Mouse (Mus musculus) 416B (cell line): ENCODE measurements around the gene Lef1.
A peak's percentile ranks its signal among the peaks of the same experiment; 100 is the strongest.

ENCODE experiments used
- DNase-seq: peaks from one replicate; pipeline ENCODE4 v3.0.0; 2011; ENCODE audit warnings: low read depth

Gene Lef1

GRCm38 (mm10) chr3:131196050-131196449 lies 85.8 kb downstream of the Lef1 start:
- no peak for DNase-seq

DNA sequence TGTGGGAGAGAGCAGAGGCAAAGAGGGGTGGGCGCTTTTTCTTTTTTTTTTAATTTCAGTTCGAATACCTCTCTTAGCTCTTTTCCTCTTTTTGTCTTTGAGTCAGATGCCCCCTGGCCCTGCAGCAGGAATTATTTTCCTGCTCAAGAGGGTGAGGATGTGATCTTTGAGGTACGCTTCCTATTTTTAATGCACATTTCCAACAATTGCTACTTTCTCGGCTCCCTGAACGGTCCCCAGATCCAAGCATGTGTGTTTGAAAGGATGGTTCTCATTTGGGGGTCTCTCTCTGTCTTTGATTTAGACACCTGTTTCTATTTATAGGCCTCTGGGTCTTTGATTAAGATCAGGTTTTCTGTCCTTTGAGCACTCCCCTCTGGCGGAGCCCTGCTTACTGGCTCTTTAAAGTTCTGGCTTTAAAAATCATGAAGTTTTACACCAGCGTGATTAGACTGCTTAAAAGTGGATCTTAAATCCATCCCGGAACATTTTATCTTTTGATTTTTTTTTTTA lies 86.3 kb downstream of the Lef1 start:
- no peak for DNase-seq

- DNase-seq, result no peak
Measured at GRCm38 (mm10) chr3:131198991-131199390, 88.7 kb downstream of the Lef1 start.

DNA sequence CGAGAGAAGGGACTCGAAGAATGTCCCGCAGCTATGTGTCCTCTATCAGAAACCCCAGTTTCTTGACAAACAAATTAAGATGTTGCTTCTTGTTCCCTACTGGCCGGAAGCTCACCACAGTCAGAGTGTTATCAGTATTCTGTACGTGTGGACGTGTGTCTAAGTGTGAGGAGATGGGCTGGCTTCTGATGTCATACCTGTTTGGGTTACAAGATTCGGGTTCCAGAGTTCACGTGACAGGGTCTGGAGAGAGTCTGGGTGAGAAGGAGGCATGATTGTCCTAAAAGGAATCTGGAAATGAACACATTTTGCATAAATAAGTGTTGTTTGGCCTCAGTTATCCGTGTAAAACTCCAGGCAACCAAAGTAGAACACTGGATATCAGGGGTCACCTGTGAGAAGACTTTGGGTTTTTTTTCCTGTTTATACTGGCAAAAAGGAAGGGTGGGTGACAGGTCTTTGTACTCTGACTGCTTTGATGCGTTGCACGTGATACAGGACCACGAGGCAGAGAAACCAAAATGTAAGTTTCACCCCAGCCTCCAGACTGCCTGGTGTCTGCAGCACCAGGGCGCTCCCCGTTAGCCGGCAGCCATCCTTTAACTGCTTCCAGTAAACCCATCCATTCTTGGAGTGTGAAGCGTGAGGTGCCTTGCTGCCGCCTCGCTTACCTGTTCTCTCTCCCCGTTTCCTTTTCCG lies 89.5 kb downstream of the Lef1 start:
- no peak for DNase-seq

DNA sequence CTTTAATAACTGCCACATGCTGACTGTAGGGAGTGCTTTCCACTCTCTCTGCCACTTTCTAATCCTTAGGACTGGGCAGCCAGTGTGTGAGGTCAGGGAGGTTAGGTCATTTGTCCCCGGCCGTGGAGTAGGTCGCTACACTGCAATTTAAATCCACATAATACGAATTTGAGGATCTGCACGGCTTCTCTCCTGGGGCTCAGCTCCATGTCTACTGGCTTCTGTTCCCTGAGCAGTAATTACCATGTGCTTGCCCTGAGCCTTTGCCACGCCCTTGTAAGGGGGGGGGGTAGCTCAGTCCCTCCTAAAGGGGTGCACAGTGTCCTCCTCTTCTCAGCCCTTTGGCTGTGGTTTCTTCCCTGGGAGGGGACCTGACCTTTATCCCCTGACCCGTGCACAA lies 92.0 kb downstream of the Lef1 start:
- no peak for DNase-seq

GRCm38 (mm10) chr3:131207846-131208245 lies 97.6 kb downstream of the Lef1 start:
- DNase-seq, result no peak

- peak; percentile 90 for DNase-seq
Measured at GRCm38 (mm10) chr3:131208265-131208891, 98.1 kb downstream of the Lef1 start.

- peak; percentile 12 for DNase-seq
Measured at GRCm38 (mm10) chr3:131212200-131212599, 101.9 kb downstream of the Lef1 start.

DNA sequence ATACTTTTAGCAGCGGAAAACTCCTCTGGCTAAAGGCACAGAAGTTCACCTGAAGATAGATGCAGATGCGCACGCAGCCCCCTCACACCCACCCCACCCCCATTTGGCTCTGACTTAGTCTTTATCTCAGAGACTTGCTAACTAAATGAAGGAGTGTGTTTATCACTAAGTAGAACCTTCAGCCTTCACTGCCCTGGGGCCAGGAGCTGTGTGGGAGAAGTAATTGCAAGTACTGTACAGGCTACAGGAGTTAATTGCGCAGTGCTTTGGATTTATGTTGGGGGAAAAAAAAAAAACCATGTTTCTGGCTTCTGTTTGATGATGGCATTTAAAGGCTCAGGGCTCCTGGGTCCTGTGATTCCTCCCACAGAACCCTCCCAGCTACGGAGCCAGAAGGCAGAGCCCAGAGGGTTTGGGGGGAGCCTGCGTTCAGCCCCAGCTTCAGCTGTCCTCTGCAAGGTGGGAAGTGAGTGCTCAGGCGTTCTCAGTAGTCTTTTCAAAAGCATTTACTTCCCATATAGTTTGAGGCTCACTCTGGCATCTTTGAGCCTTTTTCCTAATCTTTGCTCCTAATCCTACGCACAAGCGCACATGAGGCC lies 103.9 kb downstream of the Lef1 start:
- DNase-seq, result no peak

GRCm38 (mm10) chr3:131214841-131215240 lies 104.6 kb downstream of the Lef1 start:
- DNase-seq, result peak; percentile 11

- DNase-seq, result no peak
Measured at GRCm38 (mm10) chr3:131218636-131219390, 108.5 kb downstream of the Lef1 start.

- peak; percentile 21 for DNase-seq
Measured at GRCm38 (mm10) chr3:131228083-131228482, 117.8 kb downstream of the Lef1 start.

DNA sequence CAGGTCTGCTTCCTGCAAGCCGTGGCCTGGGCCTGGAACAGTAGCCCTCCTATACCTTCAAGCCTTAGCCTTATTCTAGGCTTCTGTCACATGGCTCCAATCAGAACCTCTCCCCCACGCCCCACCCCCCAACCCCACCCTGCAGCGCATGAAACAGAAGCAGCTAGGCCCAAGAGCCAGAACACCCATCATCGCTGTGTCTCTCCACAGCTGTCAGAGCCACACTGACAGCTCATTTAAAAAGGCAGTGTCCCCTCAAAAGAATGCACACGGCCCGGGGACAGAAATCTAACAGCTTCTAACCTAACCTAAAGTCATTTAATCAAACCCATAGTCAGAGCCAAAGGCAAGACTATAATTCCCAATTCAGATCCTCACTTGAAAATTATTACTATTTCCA lies 126.8 kb downstream of the Lef1 start:
- no peak for DNase-seq

- DNase-seq, result peak; percentile 70
Measured at GRCm38 (mm10) chr3:131237785-131238633, 127.7 kb downstream of the Lef1 start.

GRCm38 (mm10) chr3:131245766-131246578 lies 135.7 kb downstream of the Lef1 start:
- DNase-seq, result peak; percentile 67

DNA sequence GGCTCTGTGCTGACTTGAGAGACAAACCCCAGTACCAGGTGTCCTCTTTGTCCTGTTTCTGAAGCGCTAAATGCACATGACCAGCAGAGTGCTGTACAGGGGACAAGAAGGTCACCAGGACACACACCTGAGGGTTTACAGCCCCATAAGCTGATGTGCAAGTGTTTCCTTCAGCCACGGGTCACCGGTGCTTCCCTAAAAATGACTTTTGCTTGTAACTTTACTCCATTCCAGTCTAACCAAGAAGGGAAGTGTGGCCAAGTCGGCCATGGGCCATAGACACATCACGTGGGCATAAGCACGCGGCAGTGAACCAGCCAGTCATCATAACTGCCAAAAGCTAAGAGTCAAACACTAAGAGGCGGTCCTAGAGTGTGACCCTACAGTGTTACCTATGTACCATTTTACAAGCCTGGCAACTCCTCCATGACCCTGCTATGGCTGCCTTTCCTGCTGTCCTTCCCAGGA lies 136.3 kb downstream of the Lef1 start:
- DNase-seq, result no peak

DNA sequence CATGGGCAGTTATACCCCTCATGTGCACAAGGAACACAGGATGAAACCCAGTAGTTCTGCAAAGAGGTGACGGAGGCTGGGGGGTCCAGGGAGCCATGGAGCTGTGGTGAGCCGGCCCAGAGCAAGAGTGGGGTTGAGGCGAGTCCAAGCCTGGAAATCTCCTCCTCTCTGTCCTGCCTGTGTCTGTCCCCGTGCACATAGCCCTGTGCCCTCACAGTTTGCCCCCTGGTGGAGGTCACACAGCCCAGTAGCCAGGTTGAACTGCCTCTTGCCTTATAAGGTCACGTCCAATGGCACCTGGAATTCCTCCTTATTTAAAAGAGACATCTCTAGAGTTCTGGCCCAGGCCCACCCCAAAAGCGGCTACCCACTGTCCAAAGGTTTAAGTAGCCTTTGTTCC lies 137.2 kb downstream of the Lef1 start:
- no peak for DNase-seq

- DNase-seq, result peak; percentile 20
Measured at GRCm38 (mm10) chr3:131247851-131248250, 137.6 kb downstream of the Lef1 start.

DNA sequence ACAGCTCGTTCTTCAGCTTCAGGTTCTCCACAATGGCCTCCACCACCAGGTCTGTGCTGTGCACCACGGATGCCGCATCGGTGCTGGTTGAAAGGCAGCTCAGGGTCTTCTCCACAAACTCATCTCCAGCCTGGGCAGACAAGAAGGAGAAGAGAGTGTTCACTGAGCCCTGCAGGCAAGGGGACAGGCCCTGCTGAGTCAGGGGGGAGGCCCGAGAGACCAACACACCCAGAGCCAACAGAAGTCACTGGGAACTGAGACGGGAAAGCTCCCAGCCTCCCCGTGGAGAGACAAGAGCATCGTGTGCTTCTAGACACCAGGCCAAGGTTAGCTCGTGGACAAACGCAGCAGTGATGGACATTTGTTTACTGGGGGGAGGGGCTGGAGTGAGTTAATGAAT lies 138.2 kb downstream of the Lef1 start:
- DNase-seq, result no peak

DNA sequence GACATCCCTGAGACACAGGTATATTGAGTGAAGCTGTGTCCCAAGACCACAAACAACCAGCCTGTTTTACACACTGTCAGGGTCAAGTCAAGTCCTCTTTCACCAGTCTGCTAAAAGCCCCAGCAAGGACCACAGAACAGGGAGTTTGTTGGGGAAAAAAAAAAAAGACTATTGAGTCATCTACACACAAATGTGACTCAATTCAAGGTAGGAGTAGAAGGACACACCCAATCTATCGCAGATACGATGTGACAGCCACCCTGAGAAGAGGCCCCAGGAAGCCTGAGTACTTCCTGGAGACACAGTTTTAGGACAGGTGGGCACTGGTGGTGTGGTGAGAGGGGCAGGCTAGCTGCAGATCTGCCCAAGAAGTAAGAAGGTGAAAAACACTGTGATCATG lies 140.0 kb downstream of the Lef1 start:
- DNase-seq, result peak; percentile 36

GRCm38 (mm10) chr3:131250978-131251377 lies 140.7 kb downstream of the Lef1 start:
- no peak for DNase-seq
